Mouse (Mus musculus) olfactory bulb, adult 2 months (tissue): ENCODE measurements at regions not wholly inside any gene's neighbourhood (a gene's known extent, or its start where the extent isn't known, plus 50 kb on each side); places are given as distances from the start of the nearest gene placed in this dataset.

Source experiments
- CTCF ChIP-seq: fragments of 200-500 bp; IDR thresholded peaks from 2 replicates; pipeline ENCODE4 v1.5.1; 2012; ENCODE audit warnings: low read depth, mild to moderate bottlenecking, low read length, moderate library complexity; ENCODE audit not compliant: insufficient read depth
- POLR2A ChIP-seq: fragments of 200-500 bp; IDR thresholded peaks from 2 replicates; pipeline ENCODE4 v1.6.1; 2012; ENCODE audit warnings: mild to moderate bottlenecking, low read depth, low read length, moderate library complexity; ENCODE audit not compliant: insufficient read depth

- no peak for TF ChIP-seq CTCF
- no peak for TF ChIP-seq POLR2A
Measured at GRCm38 (mm10) chr12:29029461-29029860, 277.9 kb downstream of the Eipr1 start.
